Mouse (Mus musculus) liver, postnatal 0 days (tissue): Measurements from ENCODE around the gene 4930432K21Rik.
A peak's percentile ranks its signal among the peaks of the same experiment; 100 is the strongest.

Source experiments
- CTCF ChIP-seq: sonication (generic); IDR thresholded peaks from 2 replicates; pipeline ENCODE4 v1.5.1; 2016; ENCODE audit warnings: antibody characterized with exemption, low read depth
- EP300 ChIP-seq: IDR thresholded peaks from 2 replicates; pipeline ENCODE4 v1.6.1; 2016; ENCODE audit warnings: antibody characterized with exemption, low read depth, mild to moderate bottlenecking

GRCm38 (mm10) chr8:84203975-84204772 lies 56.3 kb downstream of the 4930432K21Rik start:
- TF ChIP-seq CTCF (peak; percentile 55), EP300 (peak; percentile 47; the same call in 1 of the 2 replicates)
